Mouse (Mus musculus) thymus, postnatal 14 days (tissue): ENCODE data around the gene Adat3.
"Not testable (repeated sequence)": the region's sequence is repeated elsewhere in the genome, so short reads cannot be mapped to it uniquely, and the experiment has no call there.

Experiments
- DNase-seq: peaks from one replicate; pipeline ENCODE4 v3.0.0; 2021

Gene Adat3

GRCm38 (mm10) chr10:80611024-80611423, 8.3 kb downstream of the Adat3 start:
- peak; percentile 89 for DNase-seq

GRCm38 (mm10) chr10:80611905-80612304, 9.2 kb downstream of the Adat3 start:
- no peak for DNase-seq

- no peak for DNase-seq
Measured at GRCm38 (mm10) chr10:80613821-80614220, 11.1 kb downstream of the Adat3 start.

- peak; percentile 60 for DNase-seq
Measured at GRCm38 (mm10) chr10:80614351-80614750, 11.7 kb downstream of the Adat3 start.

- DNase-seq, result peak; percentile 86
Measured at GRCm38 (mm10) chr10:80618181-80618580, 15.5 kb downstream of the Adat3 start.

- no peak for DNase-seq
Measured at GRCm38 (mm10) chr10:80619465-80620244, 17.0 kb downstream of the Adat3 start.

- DNase-seq, result no peak
Measured at GRCm38 (mm10) chr10:80620365-80620764, 17.7 kb downstream of the Adat3 start.

- peak; percentile 43 for DNase-seq
Measured at GRCm38 (mm10) chr10:80620796-80621689, 18.4 kb downstream of the Adat3 start.

GRCm38 (mm10) chr10:80621690-80621939, 18.9 kb downstream of the Adat3 start:
- no peak for DNase-seq

GRCm38 (mm10) chr10:80621940-80622660, 19.4 kb downstream of the Adat3 start:
- peak; percentile 99 for DNase-seq

GRCm38 (mm10) chr10:80622661-80623456, 20.2 kb downstream of the Adat3 start, which contains the start of gene Csnk1g2:
Csnk1g2 (plus strand) TSS chr10:80622838.
- DNase-seq, result peak; percentile 89

GRCm38 (mm10) chr10:80623457-80624191, 20.9 kb downstream of the Adat3 start:
- peak; percentile 90 for DNase-seq

- DNase-seq, result no peak
Measured at GRCm38 (mm10) chr10:80625764-80626163, 23.1 kb downstream of the Adat3 start.

GRCm38 (mm10) chr10:80627685-80628084, 25.0 kb downstream of the Adat3 start:
- DNase-seq, result no peak

GRCm38 (mm10) chr10:80628925-80629324, 26.2 kb downstream of the Adat3 start:
- no peak for DNase-seq

- DNase-seq, result no peak
Measured at GRCm38 (mm10) chr10:80635345-80635744, 32.7 kb downstream of the Adat3 start.

- DNase-seq, result no peak
Measured at GRCm38 (mm10) chr10:80646936-80647335, 44.3 kb downstream of the Adat3 start.

- DNase-seq, result not testable (repeated sequence)
Measured at GRCm38 (mm10) chr10:80649910-80650309, 47.2 kb downstream of the Adat3 start.

GRCm38 (mm10) chr10:80650392-80650791, 47.7 kb downstream of the Adat3 start:
- DNase-seq, result no peak

- DNase-seq, result no peak
Measured at GRCm38 (mm10) chr10:80653156-80653720, 50.6 kb downstream of the Adat3 start.

- DNase-seq, result no peak
Measured at GRCm38 (mm10) chr10:80654866-80655265, 52.2 kb downstream of the Adat3 start.
